Mouse (Mus musculus): ENCODE measurements at regions not wholly inside any gene's neighbourhood (a gene's known extent, or its start where the extent isn't known, plus 50 kb on each side); places are given as distances from the start of the nearest gene placed in this dataset.
A peak's percentile ranks its signal among the peaks of the same experiment; 100 is the strongest.

DNA sequence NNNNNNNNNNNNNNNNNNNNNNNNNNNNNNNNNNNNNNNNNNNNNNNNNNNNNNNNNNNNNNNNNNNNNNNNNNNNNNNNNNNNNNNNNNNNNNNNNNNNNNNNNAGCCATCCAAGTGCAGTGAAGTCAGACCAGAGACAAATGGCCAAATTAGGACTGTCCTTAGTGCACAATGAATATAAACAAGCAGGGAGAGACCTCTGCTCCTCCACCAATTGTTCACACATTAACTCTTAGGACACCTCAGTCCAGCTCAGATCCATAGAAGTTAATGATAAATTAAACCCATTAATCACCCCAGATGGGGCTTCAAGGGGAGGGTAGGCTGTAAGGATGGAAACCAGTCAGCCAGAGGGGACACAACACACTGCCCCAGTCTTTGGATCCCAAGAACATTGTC, 223.2 kb upstream of the Eef2kmt start:
- ATAC-seq (ENCODE audit: insufficient read depth): no peak
- H3K9ac ChIP-seq (replicated peaks): no peak overlapping the region
- H3K36me3 ChIP-seq (replicated peaks; ENCODE audit: control insufficient read depth, insufficient read depth, low read depth): no peaks in the 10 kb centered on the region
- H3K4me2 ChIP-seq (ENCODE audit: low read depth): no peak overlapping the region
- no peak overlapping the region for H3K4me3 ChIP-seq (ENCODE audit: insufficient read depth in 1 of 2, low read depth in 2 of 2, low read length in 2 of 2)
- no peaks in the 10 kb centered on the region for H3K9me3 ChIP-seq (ENCODE audit: control insufficient read depth, low read length)
- 0 out of 4 replicates have a peak, but pooled peaks cover 0 to 2% of the 10 kb centered on the region in 2 experiments for H3K4me1 ChIP-seq (replicated peaks; ENCODE audit: control insufficient read depth in 2 of 2, insufficient read depth in 2 of 2, low read length in 1 of 2)
- no peak overlapping the region for H3K27ac ChIP-seq
- no peaks in the 10 kb centered on the region for H3K27me3 ChIP-seq (ENCODE audit: control insufficient read depth, insufficient read depth, low read length)
- DNase-seq (ENCODE audit: low read depth in 3 of 3, low spot score in 3 of 3): no peak
- TF ChIP-seq EP300 (IDR thresholded peaks at IDR 0.05; ENCODE audit: low read depth): no peak
- no peak for TF ChIP-seq CTCF (IDR thresholded peaks at IDR 0.05; ENCODE audit: low read depth)

DNA sequence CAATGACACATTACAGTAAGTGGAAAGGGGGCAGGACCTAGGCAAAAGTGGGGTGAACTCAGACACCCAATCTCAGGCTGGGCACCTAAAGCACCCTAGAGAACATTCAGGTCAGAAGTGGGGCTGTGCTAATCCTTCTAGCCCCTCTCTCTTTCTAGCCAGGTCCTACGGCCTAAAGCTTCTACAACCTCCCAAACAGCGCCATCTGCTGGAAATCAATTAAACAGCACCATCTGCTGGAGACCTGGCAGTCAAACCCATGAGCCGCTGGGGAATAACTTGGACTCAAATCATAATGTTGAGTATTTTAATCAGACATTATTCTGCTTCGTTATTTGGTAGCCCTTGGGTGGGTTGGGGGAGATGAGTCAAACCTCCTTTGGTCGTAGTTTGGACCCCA, 215.5 kb upstream of the Eef2kmt start:
- no peaks in the 10 kb centered on the region for H3K36me3 ChIP-seq (replicated peaks; ENCODE audit: control insufficient read depth, insufficient read depth, low read depth)
- H3K4me2 ChIP-seq (ENCODE audit: low read depth): no peak overlapping the region
- ATAC-seq (ENCODE audit: insufficient read depth): no peak
- H3K9me3 ChIP-seq (ENCODE audit: control insufficient read depth, low read length): no peaks in the 10 kb centered on the region
- WGBS (ENCODE audit: insufficient replicate concordance): 20% methylated on average over 5 of the region's 5 CpGs
- DNase-seq (ENCODE audit: low read depth in 3 of 3, low spot score in 3 of 3): peak in 1 of 3 experiments; percentile 4
- no peak overlapping the region for H3K4me3 ChIP-seq (ENCODE audit: insufficient read depth in 1 of 2, low read depth in 2 of 2, low read length in 2 of 2)
- TF ChIP-seq CTCF (IDR thresholded peaks at IDR 0.05; ENCODE audit: low read depth) (peak; percentile 74), EP300 (IDR thresholded peaks at IDR 0.05; ENCODE audit: low read depth) (no peak)
- H3K27me3 ChIP-seq (ENCODE audit: control insufficient read depth, insufficient read depth, low read length): no peaks in the 10 kb centered on the region
- no peak overlapping the region for H3K9ac ChIP-seq (replicated peaks)
- H3K4me1 ChIP-seq (replicated peaks; ENCODE audit: control insufficient read depth in 2 of 2, insufficient read depth in 2 of 2, low read length in 1 of 2): no peaks in the 10 kb centered on the region
- H3K27ac ChIP-seq: no peak overlapping the region

DNA sequence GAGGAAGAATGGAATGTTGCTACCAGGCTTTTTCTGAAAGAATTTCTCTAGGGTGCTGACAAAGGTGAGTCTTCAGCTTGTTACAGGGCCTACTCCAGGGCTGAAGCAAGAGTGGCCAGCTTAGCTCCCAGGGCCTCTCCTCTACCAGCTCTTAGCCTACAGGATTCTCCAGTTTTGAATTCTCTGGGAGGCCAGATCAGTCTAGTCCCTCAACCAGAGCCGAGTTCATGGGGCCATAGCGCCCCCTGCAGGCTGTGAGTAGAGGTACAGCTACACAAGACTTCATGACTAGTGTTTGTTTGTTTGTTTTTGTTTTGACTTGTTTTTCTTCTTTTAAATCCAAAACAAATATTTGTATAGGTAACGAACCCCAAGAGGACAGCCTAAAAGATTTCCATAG, 211.8 kb upstream of the Eef2kmt start:
- no peaks in the 10 kb centered on the region for H3K27me3 ChIP-seq (ENCODE audit: control insufficient read depth, insufficient read depth, low read length)
- H3K9ac ChIP-seq (replicated peaks): no peak overlapping the region
- no peak for ATAC-seq (ENCODE audit: insufficient read depth)
- TF ChIP-seq EP300 (IDR thresholded peaks at IDR 0.05; ENCODE audit: low read depth) (no peak), CTCF (IDR thresholded peaks at IDR 0.05; ENCODE audit: low read depth) (peak; percentile 74)
- no peak overlapping the region for H3K4me3 ChIP-seq (ENCODE audit: insufficient read depth in 1 of 2, low read depth in 2 of 2, low read length in 2 of 2)
- no peak overlapping the region for H3K4me2 ChIP-seq (ENCODE audit: low read depth)
- H3K4me1 ChIP-seq (replicated peaks; ENCODE audit: control insufficient read depth in 2 of 2, insufficient read depth in 2 of 2, low read length in 1 of 2): no peaks in the 10 kb centered on the region
- H3K27ac ChIP-seq: no peak overlapping the region
- 3% methylated on average over 3 of the region's 3 CpGs for WGBS (ENCODE audit: insufficient replicate concordance)
- H3K9me3 ChIP-seq (ENCODE audit: control insufficient read depth, low read length): no peaks in the 10 kb centered on the region
- no peaks in the 10 kb centered on the region for H3K36me3 ChIP-seq (replicated peaks; ENCODE audit: control insufficient read depth, insufficient read depth, low read depth)
- no peak for DNase-seq (ENCODE audit: low read depth in 3 of 3, low spot score in 3 of 3)

GRCm38 (mm10) chr16:5466760-5467159, 211.0 kb upstream of the Eef2kmt start:
- H3K36me3 ChIP-seq (replicated peaks; ENCODE audit: control insufficient read depth, insufficient read depth, low read depth): no peaks in the 10 kb centered on the region
- H3K27me3 ChIP-seq (ENCODE audit: control insufficient read depth, insufficient read depth, low read length): no peaks in the 10 kb centered on the region
- DNase-seq (ENCODE audit: low read depth in 3 of 3, low spot score in 3 of 3) (no peak), ATAC-seq (ENCODE audit: insufficient read depth) (no peak)
- WGBS (ENCODE audit: insufficient replicate concordance): 50% methylated on average over 2 of the region's 2 CpGs
- H3K9ac ChIP-seq (replicated peaks): no peak overlapping the region
- H3K4me1 ChIP-seq (replicated peaks; ENCODE audit: control insufficient read depth in 2 of 2, insufficient read depth in 2 of 2, low read length in 1 of 2): no peaks in the 10 kb centered on the region
- no peak overlapping the region for H3K4me3 ChIP-seq (ENCODE audit: insufficient read depth in 1 of 2, low read depth in 2 of 2, low read length in 2 of 2)
- TF ChIP-seq CTCF (IDR thresholded peaks at IDR 0.05; ENCODE audit: low read depth) (no peak), EP300 (IDR thresholded peaks at IDR 0.05; ENCODE audit: low read depth) (no peak)
- no peak overlapping the region for H3K27ac ChIP-seq
- no peaks in the 10 kb centered on the region for H3K9me3 ChIP-seq (ENCODE audit: control insufficient read depth, low read length)
- H3K4me2 ChIP-seq (ENCODE audit: low read depth): no peak overlapping the region

DNA sequence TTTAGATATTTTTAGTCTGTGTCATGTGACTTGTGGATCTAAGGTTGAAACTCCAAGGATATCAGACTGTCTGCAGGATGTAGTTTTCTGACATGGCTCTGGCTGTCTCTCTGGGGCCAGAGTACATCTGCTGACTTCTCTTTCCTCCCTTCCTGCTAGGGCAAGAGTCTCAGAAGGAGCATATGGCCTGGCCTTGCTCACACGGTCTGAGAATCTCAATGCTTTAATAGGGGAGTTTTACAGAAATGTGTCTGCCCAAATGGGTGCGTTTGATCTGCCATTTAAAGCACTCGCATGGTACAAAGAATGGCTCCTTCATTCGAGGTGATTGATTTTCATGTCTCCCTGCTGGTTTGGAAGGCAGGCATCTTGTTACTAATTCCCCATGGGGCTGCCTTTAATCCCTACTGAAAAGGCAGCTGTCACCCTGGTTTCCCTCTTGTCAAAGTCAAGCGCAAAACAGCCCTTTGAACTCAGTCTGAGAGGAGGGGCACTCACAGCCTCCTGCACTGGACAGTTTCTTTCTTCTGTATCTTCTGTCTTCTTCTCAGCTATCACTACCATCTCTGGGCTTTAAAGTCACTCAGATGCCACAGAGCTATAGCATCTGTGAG, 199.7 kb upstream of the Eef2kmt start:
- no peak overlapping the region for H3K4me3 ChIP-seq (ENCODE audit: insufficient read depth in 1 of 2, low read depth in 2 of 2, low read length in 2 of 2)
- no peak overlapping the region for H3K4me2 ChIP-seq (ENCODE audit: low read depth)
- WGBS (ENCODE audit: insufficient replicate concordance): 32% methylated on average over 5 of the region's 5 CpGs
- TF ChIP-seq CTCF (IDR thresholded peaks at IDR 0.05; ENCODE audit: low read depth) (no peak), EP300 (IDR thresholded peaks at IDR 0.05; ENCODE audit: low read depth) (no peak)
- no peaks in the 10 kb centered on the region for H3K4me1 ChIP-seq (replicated peaks; ENCODE audit: control insufficient read depth in 2 of 2, insufficient read depth in 2 of 2, low read length in 1 of 2)
- H3K36me3 ChIP-seq (replicated peaks; ENCODE audit: control insufficient read depth, insufficient read depth, low read depth): no peaks in the 10 kb centered on the region
- no peaks in the 10 kb centered on the region for H3K9me3 ChIP-seq (ENCODE audit: control insufficient read depth, low read length)
- no peak for DNase-seq (ENCODE audit: low read depth in 3 of 3, low spot score in 3 of 3)
- ATAC-seq (ENCODE audit: insufficient read depth): no peak
- no peak overlapping the region for H3K9ac ChIP-seq (replicated peaks)
- H3K27me3 ChIP-seq (ENCODE audit: control insufficient read depth, insufficient read depth, low read length): no peaks in the 10 kb centered on the region
- H3K27ac ChIP-seq: no peak overlapping the region

All from liver, embryonic 14.5 days (tissue).